Mouse (Mus musculus) cerebellum, adult 11-12 months (tissue): Measurements from ENCODE around the gene Gnat1.

Experiments used
- DNase-seq: peaks from one replicate; pipeline ENCODE4 v3.0.0; 2022

The Gnat1 gene

GRCm38 (mm10) chr9:107643544-107644214 lies 35.8 kb downstream of the Gnat1 start:
- DNase-seq: peak; percentile 26

DNA sequence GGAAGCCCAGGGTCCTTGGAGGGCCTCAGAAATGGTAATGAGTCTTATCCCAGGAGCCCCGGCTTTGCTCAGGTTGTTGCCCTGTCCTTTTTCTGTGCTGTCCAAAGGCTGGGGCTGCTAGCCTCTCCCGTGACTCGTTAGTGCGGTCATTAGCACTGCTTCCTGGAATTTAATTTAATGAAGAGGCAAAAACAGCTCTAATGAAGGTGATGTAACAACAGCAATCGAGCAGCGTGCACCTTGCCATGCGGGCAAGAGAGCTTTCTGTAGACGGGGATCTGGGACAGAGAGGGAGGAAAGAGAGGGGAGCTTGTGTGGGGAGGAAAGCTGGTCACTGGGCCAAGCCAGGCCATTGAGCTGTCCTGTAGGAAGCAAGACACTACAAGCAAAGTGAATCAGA lies 37.8 kb downstream of the Gnat1 start:
- no peak for DNase-seq

GRCm38 (mm10) chr9:107640257-107640772 lies 39.2 kb downstream of the Gnat1 start:
- peak; percentile 25 for DNase-seq

DNA sequence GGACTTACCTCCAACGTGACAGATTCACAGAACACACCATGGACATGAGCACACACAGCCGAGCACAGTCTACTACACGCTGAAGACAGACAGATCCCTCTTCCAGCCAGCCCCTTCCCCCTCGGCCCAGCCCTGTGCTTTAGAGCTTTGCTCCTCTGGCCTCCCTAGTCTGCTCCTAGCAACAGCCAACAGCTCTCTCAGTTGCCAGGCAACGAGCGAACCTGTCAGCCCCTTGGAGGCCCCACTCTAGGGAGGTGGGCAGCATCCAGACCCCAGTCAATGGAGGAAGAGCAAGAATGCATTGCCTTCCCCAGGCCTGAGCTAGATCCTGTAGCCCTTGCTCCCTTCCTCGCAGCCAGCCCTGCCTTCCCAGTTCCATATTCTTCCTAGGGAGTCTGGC lies 42.4 kb downstream of the Gnat1 start:
- DNase-seq: peak; percentile 51

DNA sequence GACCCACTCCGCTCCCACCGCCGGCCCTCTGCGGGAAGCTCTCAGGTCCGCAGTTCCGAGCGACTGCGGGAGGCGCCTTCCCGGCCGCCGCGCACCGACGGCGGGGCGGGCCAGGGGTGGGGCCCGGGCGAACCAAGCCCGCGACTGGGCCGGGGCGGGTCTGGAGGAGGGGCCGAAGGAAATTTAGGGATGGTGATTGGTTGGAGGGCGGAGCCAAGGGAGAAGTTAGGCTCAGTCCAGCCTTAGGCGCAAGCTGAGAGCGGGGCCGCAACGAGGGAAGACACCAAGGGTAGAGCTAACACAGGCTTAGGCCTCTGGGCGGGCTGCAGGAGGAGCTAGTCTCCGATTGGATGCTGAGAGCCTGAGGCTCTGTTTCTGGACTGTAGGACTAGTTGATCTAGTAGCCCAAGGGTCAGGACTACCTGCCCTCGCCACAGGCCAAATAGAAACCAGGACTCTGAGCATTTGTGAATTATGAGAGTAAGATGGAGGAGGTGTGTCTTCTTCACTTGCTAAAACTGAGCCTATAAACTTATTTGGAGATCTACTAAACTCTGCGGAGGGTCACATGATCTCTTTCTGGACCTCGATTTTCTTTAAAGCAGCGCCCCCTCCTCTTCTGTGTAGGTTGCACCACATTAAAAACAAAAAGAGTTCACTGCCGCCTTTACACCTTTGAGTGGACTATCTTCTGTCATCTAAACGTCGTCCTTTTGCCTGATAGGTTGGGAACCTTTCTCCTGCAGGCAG lies 44.1 kb downstream of the Gnat1 start, which contains the start of gene Gnai2:
Gene Gnai2 (minus strand): TSS at position 89 of the 750 bp plus-strand sequence.
- peak; percentile 96 for DNase-seq

DNA sequence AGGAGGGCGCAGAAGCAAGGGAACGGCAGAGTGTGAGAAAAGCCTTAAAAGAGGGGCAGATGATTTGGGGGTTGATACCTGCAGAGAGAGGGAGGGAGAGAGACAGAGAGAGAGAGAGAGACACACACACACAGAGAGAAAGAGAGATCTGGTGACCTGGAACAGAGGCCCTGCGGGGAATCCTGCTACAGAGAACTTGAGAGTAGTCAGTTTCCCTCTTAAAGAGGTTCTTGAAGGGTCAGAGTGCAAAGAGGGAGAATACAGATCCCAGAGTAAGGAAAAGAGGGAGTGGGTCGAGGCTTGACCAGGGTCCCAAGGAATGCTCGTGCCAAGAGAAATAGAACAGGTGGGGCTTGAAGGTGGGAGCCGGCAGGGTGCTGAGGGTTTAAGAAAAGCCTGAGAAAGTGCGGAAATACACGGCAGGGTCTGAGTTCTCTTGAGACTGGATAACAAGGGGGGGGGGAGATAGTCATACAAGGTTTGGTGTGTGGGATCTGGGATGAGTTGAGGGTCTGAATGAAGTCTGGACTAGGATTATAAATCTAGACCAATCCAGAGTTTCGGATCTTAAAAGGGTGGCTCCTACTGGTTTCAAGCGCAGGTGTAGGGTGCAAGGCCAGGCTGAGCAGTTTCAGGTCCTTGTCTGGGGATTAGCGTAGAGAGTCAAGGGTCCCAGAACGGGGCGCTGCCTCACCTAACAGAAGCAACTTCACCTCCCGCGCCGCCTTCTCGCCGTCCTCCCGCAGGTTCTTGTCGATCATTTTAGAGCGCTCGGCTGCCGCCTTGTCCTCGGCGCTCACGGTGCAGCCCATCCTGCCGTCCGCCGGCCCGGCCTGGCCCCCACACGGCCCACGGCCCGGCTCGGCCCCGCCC lies 44.9 kb downstream of the Gnat1 start:
- DNase-seq: peak; percentile 42

DNA sequence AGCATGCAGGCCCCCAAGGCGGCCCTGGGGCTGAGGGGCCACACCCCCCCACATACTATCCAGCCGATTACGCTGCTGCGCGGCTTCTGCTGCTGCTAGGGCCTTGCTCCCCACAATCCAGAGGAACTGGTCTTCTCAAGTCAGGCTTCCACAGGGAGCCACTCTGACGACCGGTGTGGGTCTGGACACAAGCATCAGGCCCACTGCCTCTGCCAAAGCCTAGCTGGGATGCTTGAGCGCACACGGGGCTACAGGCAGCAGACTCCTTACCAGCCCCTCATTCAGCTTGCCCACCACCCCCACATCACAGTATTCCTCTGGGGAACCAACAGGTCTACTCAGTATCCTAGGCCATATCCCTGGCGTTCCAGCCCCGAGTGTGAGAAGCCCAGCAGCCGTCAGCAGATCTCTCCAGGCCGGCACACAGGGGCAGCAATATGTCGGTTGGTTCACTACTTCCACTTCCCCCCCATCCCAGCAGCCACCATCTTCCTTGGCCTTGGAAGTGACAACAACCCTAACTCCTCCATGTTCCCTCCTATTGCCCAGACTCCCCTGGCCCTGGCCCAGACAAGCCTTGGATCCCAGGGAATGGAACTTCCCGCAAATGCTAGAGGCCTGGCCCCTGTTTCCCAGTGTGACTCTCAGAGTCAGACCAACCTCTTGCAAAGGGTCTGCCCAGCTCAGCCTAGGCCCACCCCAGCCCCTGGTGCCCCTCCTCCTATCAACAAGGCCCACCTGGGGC lies 45.7 kb downstream of the Gnat1 start:
- peak; percentile 66 for DNase-seq

GRCm38 (mm10) chr9:107633091-107633660 lies 46.3 kb downstream of the Gnat1 start:
- peak; percentile 65 for DNase-seq

- peak; percentile 73 for DNase-seq
Observed at GRCm38 (mm10) chr9:107632478-107632877, 47.0 kb downstream of the Gnat1 start.

DNA sequence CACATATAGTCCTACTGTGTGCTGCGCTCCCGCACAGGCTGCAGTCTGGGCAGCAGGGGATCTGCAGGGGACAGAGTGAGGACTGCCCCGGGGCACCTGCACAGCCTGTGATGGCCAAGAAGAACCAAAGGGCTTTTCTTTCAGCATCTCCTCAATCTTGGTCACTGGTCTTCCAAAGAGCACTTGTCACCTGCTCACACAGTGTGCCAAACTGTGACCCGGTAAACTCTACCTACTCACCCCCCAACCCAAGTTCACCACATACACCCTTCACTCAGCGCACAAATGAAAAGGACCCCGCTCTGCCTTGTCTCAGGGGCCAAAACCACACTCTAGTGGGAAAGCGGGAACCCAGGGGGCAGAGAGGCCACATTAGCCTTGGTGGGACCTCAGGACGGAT lies 47.7 kb downstream of the Gnat1 start:
- peak; percentile 30 for DNase-seq

- peak; percentile 32 for DNase-seq
Observed at GRCm38 (mm10) chr9:107631311-107631826, 48.1 kb downstream of the Gnat1 start.

- peak; percentile 64 for DNase-seq
Observed at GRCm38 (mm10) chr9:107630576-107630975, 48.9 kb downstream of the Gnat1 start.

GRCm38 (mm10) chr9:107629901-107630425 lies 49.5 kb downstream of the Gnat1 start:
- DNase-seq: peak; percentile 51

DNA sequence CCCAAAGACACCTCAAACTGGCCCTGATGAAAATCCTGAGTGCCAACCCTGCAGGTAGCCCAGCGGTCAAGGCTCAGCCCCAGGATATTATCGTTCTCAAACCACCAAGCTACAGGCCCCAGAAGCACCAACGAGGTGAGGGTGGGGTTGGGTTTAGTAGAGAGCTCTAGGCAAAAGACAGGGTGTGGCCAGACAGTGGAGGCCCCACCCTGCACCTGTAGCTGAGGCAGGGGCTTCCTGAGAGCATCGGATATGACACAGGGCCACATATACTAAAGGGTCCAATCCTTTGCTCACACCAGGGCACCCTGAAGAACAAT lies 50.1 kb downstream of the Gnat1 start:
- peak; percentile 42 for DNase-seq

DNA sequence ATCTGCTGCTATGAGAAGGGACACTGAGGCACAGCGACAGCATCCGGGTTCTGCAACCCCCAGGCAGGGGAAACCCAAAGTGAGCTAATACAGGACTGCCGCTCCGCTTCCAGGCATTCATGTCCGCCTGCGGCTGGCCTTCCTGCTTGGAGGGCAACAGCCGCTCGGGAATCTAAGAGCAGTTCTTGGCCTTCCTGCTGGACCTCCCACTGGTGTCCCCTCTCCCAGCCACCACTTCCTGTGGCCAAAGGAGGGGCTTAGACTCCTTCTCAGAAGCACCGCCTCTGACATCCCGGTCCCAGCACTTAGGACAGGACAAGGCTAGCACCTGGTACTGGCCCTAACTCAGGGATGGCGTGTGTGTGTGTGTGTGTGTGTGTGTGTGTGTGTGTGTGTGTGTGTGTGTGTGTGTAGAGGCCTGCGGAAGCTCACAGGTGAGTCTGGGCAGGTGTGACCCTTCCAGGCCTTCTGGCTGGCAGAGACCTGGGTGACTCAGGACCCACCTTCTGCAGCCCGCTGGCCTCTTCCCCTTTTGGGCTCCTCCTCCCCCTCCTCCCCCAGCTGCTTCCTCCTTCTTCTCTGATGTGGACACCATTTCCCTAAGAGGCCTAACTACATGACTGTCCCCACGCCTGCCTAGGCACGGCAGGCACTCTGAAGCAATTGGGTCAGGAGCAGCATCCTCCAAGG lies 50.6 kb downstream of the Gnat1 start:
- DNase-seq: peak; percentile 48

DNA sequence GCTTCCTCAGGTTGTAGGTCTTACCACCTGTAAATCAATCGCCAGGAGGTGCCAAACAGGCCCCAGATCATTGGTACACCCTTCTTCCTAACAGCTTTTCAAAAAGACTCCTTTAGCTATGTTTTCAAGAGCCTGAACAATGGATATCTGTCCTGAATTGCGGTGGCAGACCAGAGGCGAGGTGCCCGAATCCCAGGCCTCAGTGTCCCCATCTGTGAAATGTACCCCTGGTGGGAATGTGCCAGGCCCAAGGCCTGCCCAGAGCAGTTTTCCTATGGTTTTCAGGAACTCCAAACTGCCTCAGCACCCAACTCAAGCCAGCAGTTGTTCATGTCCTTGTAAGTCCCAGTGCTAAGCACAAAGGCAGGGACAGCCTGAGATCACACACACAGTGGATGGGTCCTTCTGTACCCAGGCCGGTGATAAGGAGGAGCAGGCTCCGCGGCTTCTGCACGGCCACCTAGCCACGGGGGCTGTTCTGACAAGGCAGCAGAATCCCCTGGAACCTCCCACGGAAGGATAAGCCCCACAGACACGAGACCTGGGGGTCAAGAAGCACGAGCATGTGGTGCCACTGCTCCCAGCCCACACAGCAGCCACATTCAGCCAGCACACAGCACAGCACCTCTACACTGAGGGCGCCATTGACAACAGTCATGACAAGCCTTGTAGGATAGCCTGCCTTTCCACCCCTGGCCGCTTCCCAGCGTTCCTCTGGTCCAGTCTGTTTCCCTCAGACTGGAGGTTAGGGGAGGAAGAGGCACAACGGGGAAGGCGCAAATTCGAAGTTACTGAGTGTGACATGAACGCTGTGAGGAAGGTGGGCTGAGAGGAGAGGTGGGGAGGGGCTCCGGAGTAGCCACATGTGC lies 51.9 kb downstream of the Gnat1 start:
- DNase-seq: peak; percentile 51

DNA sequence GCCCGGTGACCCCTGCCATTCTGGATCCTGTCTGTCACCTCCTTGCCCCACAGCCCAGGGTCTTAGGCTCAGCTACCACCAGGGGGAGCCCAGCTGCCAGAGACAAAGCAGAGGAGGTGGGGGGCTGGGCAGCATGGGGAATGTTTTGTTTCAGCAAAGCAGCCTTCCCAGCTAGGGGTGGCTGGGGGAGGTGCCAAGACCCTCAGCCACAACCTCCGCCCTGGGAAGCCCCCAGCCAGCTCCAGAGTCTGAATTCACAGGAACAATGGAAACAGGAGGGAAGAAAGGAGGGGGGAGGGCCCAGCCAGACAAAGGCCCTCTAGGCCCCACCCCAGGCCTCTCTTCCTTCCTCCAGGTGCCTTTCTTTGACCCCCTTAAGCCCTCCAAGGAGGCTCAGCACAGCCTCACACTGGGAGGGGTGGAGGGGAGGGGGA lies 52.7 kb downstream of the Gnat1 start:
- DNase-seq: peak; percentile 81

DNA sequence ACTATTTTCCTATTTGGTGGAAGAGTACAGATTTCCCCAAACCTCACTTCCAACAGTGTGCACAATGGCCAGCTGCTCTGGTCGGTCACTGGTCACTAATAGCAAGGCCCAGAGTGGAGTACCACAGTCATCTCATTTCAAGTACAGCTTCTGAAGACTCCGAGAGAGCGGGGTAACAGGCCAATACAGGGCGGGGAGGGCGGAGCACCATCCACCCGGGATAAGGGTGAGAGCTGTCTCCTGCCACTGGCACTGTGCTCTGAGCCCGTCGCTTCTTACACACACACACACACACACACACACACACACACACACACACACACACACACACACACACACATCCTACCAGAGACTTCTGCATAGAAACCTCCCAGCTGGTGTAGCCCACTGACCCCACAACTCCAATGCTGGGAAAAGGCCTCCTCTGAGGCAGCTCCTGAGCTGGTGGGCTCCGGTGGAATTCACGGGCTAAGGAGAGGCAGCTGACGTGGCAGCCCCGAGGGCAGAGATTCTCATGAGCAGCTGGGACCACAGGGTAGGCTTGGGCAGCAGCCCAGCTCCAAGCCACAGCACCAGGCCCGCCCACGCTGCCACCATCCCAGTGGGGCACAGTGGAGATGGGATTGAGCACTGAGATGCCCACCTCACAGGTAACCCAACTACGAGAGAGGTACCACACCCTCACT lies 53.2 kb downstream of the Gnat1 start:
- peak; percentile 45 for DNase-seq
